Mouse (Mus musculus): Measurements from ENCODE around the gene Sox3. TPM values are rescaled to one million over a fixed set of nuclear protein-coding genes. Genes with fewer than 3 reads are reported as not detected.

Sox3 gene
- 2.4 and 2.6 TPM in 2 replicates for polyA plus RNA-seq (2015; fragmentation: Nextera tagmentation; extraction: Ambion mirVana)

DNA sequence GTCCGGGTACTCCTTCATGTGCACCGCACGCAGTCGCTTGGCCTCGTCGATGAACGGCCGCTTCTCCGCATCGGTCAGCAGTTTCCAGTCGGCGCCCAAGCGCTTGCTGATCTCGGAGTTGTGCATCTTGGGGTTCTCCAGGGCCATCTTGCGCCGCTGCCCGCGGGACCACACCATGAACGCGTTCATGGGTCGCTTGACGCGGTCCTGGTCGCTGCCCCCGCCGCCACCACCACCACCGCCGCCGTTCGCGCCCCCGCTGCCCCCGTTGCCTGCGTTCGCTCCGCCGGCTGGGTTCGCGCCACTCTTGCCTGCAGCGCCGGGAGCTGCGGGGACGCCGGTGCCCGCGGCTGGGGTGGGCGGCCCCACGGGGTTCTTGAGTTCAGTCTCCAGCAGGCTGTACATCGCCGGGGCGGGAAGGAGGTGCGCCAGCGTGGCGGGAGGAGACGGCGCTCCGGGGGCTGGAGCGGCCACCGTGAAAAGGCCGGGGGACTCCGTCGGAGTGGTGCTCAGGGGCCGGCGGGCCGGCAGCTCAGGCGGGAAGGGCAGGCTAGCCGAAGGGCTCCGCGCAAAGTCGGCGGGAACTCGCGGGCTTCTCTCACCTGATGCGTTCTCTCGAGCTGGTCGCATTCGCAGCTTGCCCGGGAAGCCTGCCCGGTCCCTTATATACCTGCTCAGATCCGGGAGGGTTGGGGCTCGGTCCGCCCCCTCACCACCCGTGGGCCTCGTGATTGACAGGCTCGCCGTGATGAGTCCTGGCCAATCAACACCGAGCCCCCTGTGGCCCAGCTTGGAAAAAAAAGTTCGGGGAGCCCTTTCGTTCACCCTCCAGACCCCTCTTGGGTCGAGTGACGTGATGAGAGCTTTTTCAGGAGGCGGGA lies at the start of gene Sox3:
Gene Sox3, minus strand, starts transcription at position 630 of the 881 bp plus-strand sequence.
- peak within 1 kb of the TSS; percentile 77 for H3K27ac ChIP-seq

DNA sequence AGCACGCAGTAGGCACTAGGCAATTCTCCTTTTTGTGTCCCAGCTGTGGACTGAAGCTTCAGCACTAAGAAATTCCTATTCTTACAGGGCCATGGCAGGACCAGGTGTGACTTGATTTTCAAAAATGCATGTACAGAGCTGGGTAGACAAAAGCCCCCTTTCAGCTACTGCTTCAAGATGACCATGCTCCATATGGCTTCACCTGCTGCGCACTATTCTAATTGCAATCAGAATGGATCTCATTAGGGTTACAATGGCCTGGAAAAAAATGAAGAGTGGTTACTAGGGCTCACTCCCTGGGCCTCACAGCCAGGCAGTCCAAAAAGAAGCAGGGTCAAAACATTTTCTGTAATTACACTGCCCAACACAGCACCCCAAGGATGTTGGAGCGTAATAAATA lies 47.0 kb upstream of the Sox3 start:
- 79% methylated on average over 3 of the region's 3 CpGs for WGBS
- no peaks in the 10 kb centered on the region for H3K27me3 ChIP-seq
- H3K9ac ChIP-seq (replicated peaks) = no peak overlapping the region
- H3K9me3 ChIP-seq = no peaks in the 10 kb centered on the region
- H3K36me3 ChIP-seq = no peaks in the 10 kb centered on the region
- ATAC-seq = no peak
- no peak overlapping the region for H3K27ac ChIP-seq
- H3K4me2 ChIP-seq (replicated peaks) = no peak overlapping the region
- H3K4me1 ChIP-seq (replicated peaks) = no peaks in the 10 kb centered on the region
- no peak overlapping the region for H3K4me3 ChIP-seq (replicated peaks)

More for the DNA sequence above, at the start of gene Sox3:
- peaks cover 26% of the 10 kb centered on the region for H3K4me1 ChIP-seq (replicated peaks)
- H3K27me3 ChIP-seq = peaks cover 19% of the 10 kb centered on the region
- H3K9me3 ChIP-seq = no peaks in the 10 kb centered on the region
- 26% methylated on average over 91 of the region's 92 CpGs for WGBS
- H3K4me2 ChIP-seq (replicated peaks) = peak within 1 kb of the TSS; percentile 67
- H3K9ac ChIP-seq (replicated peaks) = peak within 1 kb of the TSS; percentile 76
- no peaks in the 10 kb centered on the region for H3K36me3 ChIP-seq
- peak; percentile 68 for ATAC-seq
- H3K4me3 ChIP-seq (replicated peaks) = peak within 1 kb of the TSS; percentile 60

DNA sequence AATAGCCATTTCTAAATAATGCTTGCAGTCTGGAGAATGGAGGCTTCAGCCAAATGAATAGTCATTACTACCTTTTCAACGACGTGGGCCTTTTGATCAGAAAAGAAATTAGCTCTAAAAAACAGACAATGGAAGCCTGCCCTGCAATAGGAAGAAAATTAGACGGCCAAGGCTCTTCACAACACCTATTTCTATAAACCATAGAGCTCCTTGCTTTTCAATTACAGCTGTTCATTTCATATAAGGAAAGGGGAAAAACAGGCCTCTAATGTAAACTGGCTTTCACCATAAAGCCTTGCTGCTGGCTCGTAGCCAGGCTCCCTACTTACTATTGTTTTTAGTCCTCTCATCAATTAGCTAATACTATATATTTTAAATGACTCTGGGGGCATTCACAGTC lies 6.3 kb upstream of the Sox3 start:
- Histone ChIP-seq H3K4me1 (replicated peaks) (peaks cover 15% of the 10 kb centered on the region), H3K27ac (no peak overlapping the region), H3K9me3 (no peaks in the 10 kb centered on the region), H3K9ac (replicated peaks) (no peak overlapping the region), H3K36me3 (no peaks in the 10 kb centered on the region), H3K4me2 (replicated peaks) (no peak overlapping the region), H3K4me3 (replicated peaks) (no peak overlapping the region), H3K27me3 (peaks cover 13% of the 10 kb centered on the region)
- 40% methylated on average over 4 of the region's 4 CpGs for WGBS
- ATAC-seq = no peak

DNA sequence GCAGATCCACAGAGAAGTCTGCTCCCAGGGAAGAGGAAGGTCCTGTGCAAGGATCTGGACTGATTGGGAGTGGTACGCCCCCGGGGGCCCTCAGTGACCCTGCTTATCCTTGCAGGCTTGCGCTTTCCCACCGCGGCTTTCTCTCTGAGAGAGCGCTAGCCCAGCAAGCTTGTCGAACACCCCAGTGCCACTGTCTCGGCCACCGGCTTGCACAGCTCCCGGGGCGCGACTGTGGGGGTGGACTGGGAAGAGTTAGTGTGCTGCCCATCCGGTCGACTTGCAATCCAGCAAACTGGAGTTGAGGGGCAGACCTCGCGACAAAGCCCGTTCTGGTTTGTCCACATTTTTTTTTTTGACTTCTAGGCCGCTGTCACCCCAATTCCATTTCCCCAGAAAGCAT lies 5.4 kb upstream of the Sox3 start:
- no peaks in the 10 kb centered on the region for H3K36me3 ChIP-seq
- peak overlapping the region; percentile 23 for H3K4me3 ChIP-seq (replicated peaks)
- H3K27ac ChIP-seq = no peak overlapping the region
- peaks cover 24% of the 10 kb centered on the region for H3K4me1 ChIP-seq (replicated peaks)
- peaks cover 13% of the 10 kb centered on the region for H3K27me3 ChIP-seq
- no peak overlapping the region for H3K9ac ChIP-seq (replicated peaks)
- H3K9me3 ChIP-seq = no peaks in the 10 kb centered on the region
- H3K4me2 ChIP-seq (replicated peaks) = peak overlapping the region; percentile 45
- WGBS = 15% methylated on average over 18 of the region's 18 CpGs
- no peak for ATAC-seq

DNA sequence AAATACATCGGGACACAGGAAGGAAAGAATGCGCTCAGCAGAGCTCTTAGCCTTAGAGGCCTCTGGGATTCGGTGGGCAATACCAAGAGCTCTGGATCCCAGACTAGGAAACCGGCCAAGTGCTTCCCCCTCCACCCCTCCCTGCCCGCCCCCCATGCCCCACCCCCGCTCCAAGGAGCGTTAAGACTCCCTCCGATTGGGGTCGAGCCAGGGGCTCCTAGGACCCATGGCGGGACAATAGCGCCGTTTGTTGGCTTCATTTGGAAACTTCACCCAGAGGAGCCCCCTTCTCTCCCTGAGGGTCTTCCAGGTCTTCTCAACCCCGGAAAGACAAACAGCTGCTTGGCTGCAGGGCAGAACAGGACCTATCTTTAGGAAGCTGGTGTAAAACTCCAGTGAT lies 3.1 kb upstream of the Sox3 start:
- Histone ChIP-seq H3K4me3 (replicated peaks) (0 out of 2 replicates have a peak overlapping the region, but pooled peaks have one; percentile 15), H3K9ac (replicated peaks) (no peak overlapping the region), H3K27me3 (peaks cover 13% of the 10 kb centered on the region), H3K27ac (no peak overlapping the region), H3K4me2 (replicated peaks) (peak overlapping the region; percentile 67), H3K9me3 (no peaks in the 10 kb centered on the region), H3K4me1 (replicated peaks) (peaks cover 32% of the 10 kb centered on the region), H3K36me3 (no peaks in the 10 kb centered on the region)
- no peak for ATAC-seq
- 8% methylated on average over 13 of the region's 13 CpGs for WGBS

DNA sequence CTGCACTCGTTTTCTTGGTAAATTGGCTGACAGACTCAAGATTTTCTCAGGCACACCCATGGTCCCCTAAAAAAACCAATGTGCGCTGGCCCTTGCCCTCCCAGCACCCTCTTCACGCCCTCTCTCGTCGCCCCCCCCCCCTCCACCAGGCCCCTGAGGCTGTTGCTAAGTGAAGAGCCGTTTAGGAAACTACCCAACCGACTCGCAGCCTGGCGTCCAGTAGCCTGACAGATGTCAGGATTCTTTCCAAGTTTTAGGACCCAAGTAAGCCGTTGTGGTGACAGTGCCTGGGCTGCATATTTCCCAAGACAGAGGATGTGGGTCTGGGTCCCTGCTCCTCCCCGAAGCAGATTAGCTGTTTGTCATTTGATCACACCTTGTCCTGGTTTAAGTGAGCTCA lies 2.2 kb upstream of the Sox3 start:
- Histone ChIP-seq H3K4me3 (replicated peaks) (peak overlapping the region; percentile 60), H3K27ac (no peak overlapping the region), H3K9ac (replicated peaks) (no peak overlapping the region)

DNA sequence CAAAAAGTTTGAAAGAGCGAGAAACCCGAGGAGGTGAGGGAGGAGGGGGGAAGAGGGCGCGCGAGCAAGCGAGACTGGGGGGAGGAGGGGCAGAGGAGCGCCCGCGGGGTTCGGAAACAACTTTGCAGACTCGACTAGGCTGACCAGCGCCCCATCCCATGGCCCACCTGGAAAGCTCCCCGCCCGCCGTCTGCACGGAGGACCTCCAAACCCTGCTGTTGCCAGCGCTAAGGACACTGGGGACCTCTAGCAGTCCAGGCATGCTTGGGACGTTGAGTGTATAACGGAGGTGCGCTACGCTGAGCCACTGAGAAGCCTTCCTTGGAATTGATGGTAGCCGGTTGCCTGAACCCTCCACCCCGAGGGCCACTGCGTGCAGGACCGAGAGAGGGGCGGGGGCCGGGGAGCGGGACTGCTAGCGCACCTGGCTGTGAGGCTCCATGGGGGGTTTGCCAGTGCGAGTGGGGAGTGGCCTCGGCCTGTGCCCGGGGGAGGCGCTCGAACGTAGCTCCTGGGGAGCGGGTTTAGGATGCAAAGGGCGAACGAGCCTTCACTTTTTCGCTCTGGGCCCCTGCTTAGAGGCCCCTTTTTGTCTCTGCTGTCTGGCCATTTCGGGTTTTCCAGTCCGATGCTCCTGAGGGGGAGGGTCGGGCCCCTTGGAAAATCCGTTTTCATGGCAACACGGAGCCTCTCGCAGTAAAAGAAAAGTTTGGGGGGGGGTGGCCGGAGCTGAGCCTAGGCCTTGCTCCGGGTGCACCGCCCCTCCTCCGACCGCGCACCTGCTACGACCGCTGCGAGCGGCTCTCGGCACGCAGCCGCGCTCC lies 702 bp upstream of the Sox3 start:
- WGBS = 32% methylated on average over 56 of the region's 59 CpGs
- H3K4me3 ChIP-seq (replicated peaks) = peak overlapping the region; percentile 60
- no peaks in the 10 kb centered on the region for H3K9me3 ChIP-seq
- peak overlapping the region; percentile 77 for H3K27ac ChIP-seq
- H3K9ac ChIP-seq (replicated peaks) = peak overlapping the region; percentile 54
- peak; percentile 49 for ATAC-seq
- no peaks in the 10 kb centered on the region for H3K36me3 ChIP-seq
- peaks cover 32% of the 10 kb centered on the region for H3K4me1 ChIP-seq (replicated peaks)
- H3K27me3 ChIP-seq = peaks cover 19% of the 10 kb centered on the region
- peak overlapping the region; percentile 67 for H3K4me2 ChIP-seq (replicated peaks)

More for the DNA sequence above, 2.2 kb upstream of the Sox3 start:
- H3K4me2 ChIP-seq (replicated peaks) = peak overlapping the region; percentile 67
- 19% methylated on average over 10 of the region's 11 CpGs for WGBS
- H3K36me3 ChIP-seq = no peaks in the 10 kb centered on the region
- ATAC-seq = no peak
- H3K4me1 ChIP-seq (replicated peaks) = peaks cover 32% of the 10 kb centered on the region
- H3K27me3 ChIP-seq = peaks cover 13% of the 10 kb centered on the region
- no peaks in the 10 kb centered on the region for H3K9me3 ChIP-seq

DNA sequence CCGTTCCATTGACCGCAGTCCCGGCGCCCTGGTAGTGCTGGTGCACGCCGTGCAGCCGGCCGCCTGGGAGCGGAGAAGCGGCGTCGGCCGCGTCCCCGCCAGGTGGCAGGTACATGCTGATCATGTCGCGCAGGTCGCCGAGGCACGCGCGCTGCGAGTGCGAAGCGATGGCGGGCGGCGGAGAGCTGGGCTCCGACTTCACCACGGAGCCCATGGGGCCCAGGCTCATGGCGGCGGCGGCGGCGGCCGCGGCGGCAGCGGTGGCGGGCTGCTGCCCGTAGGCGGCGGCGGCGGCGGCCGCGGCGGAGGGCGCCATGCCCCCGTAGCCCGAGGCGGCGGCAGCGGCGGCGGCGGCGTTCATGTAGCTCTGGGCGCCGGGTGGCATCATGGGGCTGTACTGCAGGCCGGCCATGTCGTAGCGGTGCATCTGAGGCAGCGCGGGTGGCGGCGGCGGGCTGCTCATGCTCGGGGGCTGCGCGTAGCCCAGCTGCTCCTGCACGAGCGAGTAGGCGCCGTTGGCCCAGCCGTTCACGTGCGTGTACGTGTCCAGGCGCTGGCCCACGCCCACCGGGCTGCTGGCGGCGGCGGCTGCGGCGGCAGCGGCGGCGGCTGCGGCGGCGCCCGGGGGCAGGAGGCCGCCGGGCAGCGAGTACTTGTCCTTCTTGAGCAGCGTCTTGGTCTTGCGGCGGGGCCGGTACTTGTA lies 981 bp downstream of the Sox3 start:
- H3K4me2 ChIP-seq (replicated peaks) = peak overlapping the region; percentile 67
- 30% methylated on average over 59 of the region's 102 CpGs for WGBS
- no peaks in the 10 kb centered on the region for H3K36me3 ChIP-seq
- H3K27ac ChIP-seq = peak overlapping the region; percentile 58
- peak overlapping the region; percentile 60 for H3K4me3 ChIP-seq (replicated peaks)
- H3K9ac ChIP-seq (replicated peaks) = peak overlapping the region; percentile 76
- peak; percentile 58 for ATAC-seq
- no peaks in the 10 kb centered on the region for H3K9me3 ChIP-seq
- peaks cover 19% of the 10 kb centered on the region for H3K27me3 ChIP-seq
- H3K4me1 ChIP-seq (replicated peaks) = peaks cover 26% of the 10 kb centered on the region

DNA sequence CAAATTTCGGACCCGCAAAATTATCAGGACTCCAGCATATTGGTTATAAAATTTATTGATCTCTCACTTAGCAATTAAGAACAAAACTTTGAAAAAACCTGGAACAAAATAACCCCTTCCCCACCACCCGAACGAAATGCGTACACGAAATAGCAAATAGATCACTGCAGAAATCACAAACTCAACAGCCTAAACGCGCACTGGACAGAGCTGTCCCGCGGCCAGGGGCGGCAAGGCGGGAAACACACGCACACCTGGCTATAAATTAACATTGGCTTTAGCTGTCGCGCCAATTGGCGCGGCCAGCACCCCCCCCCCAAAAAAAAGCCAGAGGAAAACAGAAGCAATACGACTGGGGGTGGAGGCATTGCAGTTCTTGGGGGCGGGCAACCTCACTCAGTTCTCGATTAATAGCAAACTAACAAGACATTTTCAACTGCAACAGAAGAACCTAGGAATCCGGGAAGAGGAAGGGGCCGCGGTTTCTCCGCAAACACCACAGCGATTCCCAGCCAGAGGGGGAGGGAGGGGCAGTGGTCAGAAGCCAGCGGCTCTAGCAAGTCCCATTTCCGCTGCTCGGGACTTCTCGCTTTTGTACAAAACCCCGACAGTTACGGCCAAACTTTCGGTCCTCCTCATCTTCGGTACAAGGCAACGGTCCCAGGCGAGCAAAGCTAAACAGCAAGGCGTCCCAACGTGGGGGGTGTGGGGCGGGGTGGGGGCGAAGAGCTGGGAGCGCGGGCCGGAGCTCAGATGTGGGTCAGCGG lies 1.7 kb downstream of the Sox3 start:
- 24% methylated on average over 43 of the region's 43 CpGs for WGBS

DNA sequence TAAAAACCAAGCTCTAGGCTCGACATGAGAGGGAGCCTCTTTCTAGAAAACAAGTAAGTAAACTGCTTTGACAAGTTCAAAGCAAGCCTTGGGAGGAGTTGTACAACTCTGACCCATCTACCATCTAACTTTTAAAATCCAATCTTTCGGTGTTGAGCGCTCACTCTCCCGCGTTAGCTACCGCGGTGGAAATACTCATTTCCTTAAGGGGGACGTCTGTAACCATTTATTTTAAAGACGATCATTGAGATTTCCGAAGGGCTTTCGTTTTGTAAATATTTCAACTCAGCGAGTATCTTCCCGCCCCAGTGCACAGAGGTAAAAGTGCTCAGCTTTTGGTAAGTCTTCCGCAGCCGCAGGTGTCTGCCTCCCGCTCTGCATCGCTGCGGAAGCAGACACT lies 2.6 kb downstream of the Sox3 start:
- H3K9ac ChIP-seq (replicated peaks) = 0 out of 2 replicates have a peak overlapping the region, but pooled peaks have one; percentile 76
- H3K36me3 ChIP-seq = no peaks in the 10 kb centered on the region
- ATAC-seq = no peak
- H3K4me3 ChIP-seq (replicated peaks) = peak overlapping the region; percentile 60
- peak overlapping the region; percentile 67 for H3K4me2 ChIP-seq (replicated peaks)
- peaks cover 25% of the 10 kb centered on the region for H3K4me1 ChIP-seq (replicated peaks)
- H3K27me3 ChIP-seq = peaks cover 9% of the 10 kb centered on the region; the same call in 1 of the 2 replicates
- whole genome bisulfite sequencing = 23% methylated on average over 18 of the region's 18 CpGs
- no peak overlapping the region for H3K27ac ChIP-seq
- H3K9me3 ChIP-seq = no peaks in the 10 kb centered on the region

More for the DNA sequence above, 1.7 kb downstream of the Sox3 start:
- H3K27ac ChIP-seq = no peak overlapping the region
- peaks cover 26% of the 10 kb centered on the region for H3K4me1 ChIP-seq (replicated peaks)
- H3K36me3 ChIP-seq = no peaks in the 10 kb centered on the region
- peak overlapping the region; percentile 60 for H3K4me3 ChIP-seq (replicated peaks)
- peak overlapping the region; percentile 67 for H3K4me2 ChIP-seq (replicated peaks)
- H3K9me3 ChIP-seq = no peaks in the 10 kb centered on the region
- peaks cover 12% of the 10 kb centered on the region for H3K27me3 ChIP-seq
- peak overlapping the region; percentile 76 for H3K9ac ChIP-seq (replicated peaks)
- no peak for ATAC-seq

DNA sequence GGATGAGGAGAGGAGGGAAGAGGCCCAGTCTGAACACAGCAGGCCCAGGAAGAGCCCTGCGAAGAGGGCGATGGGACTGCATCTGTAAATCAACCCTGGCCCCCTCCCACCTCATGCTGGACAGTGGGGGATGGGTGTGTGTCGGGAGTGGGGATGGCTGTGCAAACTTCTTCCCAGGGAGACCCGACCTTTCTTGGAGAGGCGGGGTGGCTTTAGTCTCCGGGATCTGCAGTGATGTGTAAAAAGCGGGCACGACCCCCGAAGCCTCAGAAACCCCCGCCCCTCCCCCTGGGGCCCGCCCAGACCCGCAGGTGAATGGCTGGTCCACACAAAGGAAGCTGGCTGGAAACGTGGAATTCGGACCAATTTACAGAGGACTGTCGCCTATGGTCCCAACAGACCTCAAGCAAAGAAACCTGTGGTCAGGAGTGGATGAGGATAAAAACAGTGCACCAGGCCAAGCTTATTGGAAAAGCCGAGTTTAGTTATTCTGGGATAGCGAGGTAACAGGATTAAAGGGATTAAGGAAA lies 3.2 kb downstream of the Sox3 start:
- Histone ChIP-seq H3K27ac (no peak overlapping the region), H3K9me3 (no peaks in the 10 kb centered on the region), H3K36me3 (no peaks in the 10 kb centered on the region), H3K4me1 (replicated peaks) (peaks cover 19% of the 10 kb centered on the region), H3K9ac (replicated peaks) (no peak overlapping the region), H3K4me2 (replicated peaks) (peak overlapping the region; percentile 67), H3K27me3 (peaks cover 7% of the 10 kb centered on the region; the same call in 1 of the 2 replicates), H3K4me3 (replicated peaks) (peak overlapping the region; percentile 60)
- ATAC-seq = no peak
- WGBS = 22% methylated on average over 17 of the region's 17 CpGs

Data from midbrain, embryonic 13.5 days (tissue).